Mouse (Mus musculus) urinary bladder, postnatal 36 days (tissue): ENCODE data around the gene Gm21987.

Experiments
- DNase-seq, 2 experiments: peaks; one replicate each; pipeline ENCODE4 v3.0.0; 2022; ENCODE audit warnings: low spot score in 2 of 2, mixed read lengths in 1 of 2

The Gm21987 gene

GRCm38 (mm10) chr16:38348217-38348761 is 1.4 kb downstream of the Gm21987 start:
- DNase-seq, result no peak

GRCm38 (mm10) chr16:38349881-38350280 is 3.0 kb downstream of the Gm21987 start:
- DNase-seq, result no peak

GRCm38 (mm10) chr16:38350361-38350855 is 3.6 kb downstream of the Gm21987 start:
- no peak for DNase-seq

- no peak for DNase-seq
Measured at GRCm38 (mm10) chr16:38350939-38351338, 4.1 kb downstream of the Gm21987 start.

GRCm38 (mm10) chr16:38352031-38352430 is 5.2 kb downstream of the Gm21987 start:
- DNase-seq, result no peak

- DNase-seq, result no peak
Measured at GRCm38 (mm10) chr16:38352851-38353250, 6.0 kb downstream of the Gm21987 start.

GRCm38 (mm10) chr16:38353642-38354041 is 6.8 kb downstream of the Gm21987 start:
- DNase-seq, result no peak

GRCm38 (mm10) chr16:38354185-38354913 is 7.5 kb downstream of the Gm21987 start:
- no peak for DNase-seq

GRCm38 (mm10) chr16:38358256-38358812 is 11.5 kb downstream of the Gm21987 start:
- no peak for DNase-seq

GRCm38 (mm10) chr16:38359241-38359640 is 12.4 kb downstream of the Gm21987 start:
- no peak for DNase-seq

GRCm38 (mm10) chr16:38359857-38360256 is 13.0 kb downstream of the Gm21987 start:
- no peak for DNase-seq

GRCm38 (mm10) chr16:38360317-38360716 is 13.5 kb downstream of the Gm21987 start:
- DNase-seq, result no peak

GRCm38 (mm10) chr16:38361933-38362332 is 15.1 kb downstream of the Gm21987 start, which contains the start of gene Popdc2:
Popdc2 (plus strand) TSS chr16:38362209.
- no peak for DNase-seq

- no peak for DNase-seq
Measured at GRCm38 (mm10) chr16:38362493-38363255, 15.8 kb downstream of the Gm21987 start.

GRCm38 (mm10) chr16:38363256-38363595 is 16.4 kb downstream of the Gm21987 start:
- DNase-seq, result no peak

- DNase-seq, result no peak
Measured at GRCm38 (mm10) chr16:38363657-38364056, 16.8 kb downstream of the Gm21987 start.

GRCm38 (mm10) chr16:38365390-38365789 is 18.6 kb downstream of the Gm21987 start:
- DNase-seq, result no peak

GRCm38 (mm10) chr16:38366231-38366630 is 19.4 kb downstream of the Gm21987 start:
- DNase-seq, result no peak

GRCm38 (mm10) chr16:38368336-38368735 is 21.5 kb downstream of the Gm21987 start:
- no peak for DNase-seq

GRCm38 (mm10) chr16:38369000-38369399 is 22.2 kb downstream of the Gm21987 start:
- no peak for DNase-seq

GRCm38 (mm10) chr16:38369431-38369830 is 22.6 kb downstream of the Gm21987 start:
- no peak for DNase-seq

- DNase-seq, result no peak
Measured at GRCm38 (mm10) chr16:38369992-38370484, 23.2 kb downstream of the Gm21987 start.
